Mouse (Mus musculus) thymus, postnatal 25 days (tissue): ENCODE measurements around the gene Cog4.
"Not testable (repeated sequence)": the region's sequence is repeated elsewhere in the genome, so short reads cannot be mapped to it uniquely, and the experiment has no call there.

Experiments
- DNase-seq: peaks from one replicate; pipeline ENCODE4 v3.0.0; 2022

Cog4 gene

GRCm38 (mm10) chr8:110929672-110930071 is 83.3 kb downstream of the Cog4 start:
- DNase-seq, result not testable (repeated sequence)

GRCm38 (mm10) chr8:110931176-110931939 is 85.0 kb downstream of the Cog4 start:
- DNase-seq, result no peak
